9 mouse cellular contexts compared by ENCODE assay signal in genomic region chr10:45086637-45087036, GRCm38 (mm10). TPM values are rescaled to one million over a fixed set of nuclear protein-coding genes. Genes with fewer than 3 reads are reported as not detected.
DNase-seq lines count a peak whose midpoint lies in the region; ATAC-seq lines count a peak whose summit lies in the region.
"Had no signal": no experiment of that assay in that cellular context is flagged by ENCODE, and none has a peak within 500 bp of the region (broad histone marks: within the 10 kb centered on the region; RNA-seq: fewer than 3 reads in every experiment).

No protein-coding gene starts in this region.

- no peaks in the 10 kb centered on the region for H3K27me3 ChIP-seq in hindbrain, embryonic 11.5 days (ENCODE audit: control insufficient read depth, insufficient read depth, low read length)
- H3K27me3 ChIP-seq in hindbrain, embryonic 14.5 days (ENCODE audit: control insufficient read depth, insufficient read depth, low read length), result no peaks in the 10 kb centered on the region
- no peaks in the 10 kb centered on the region for H3K27me3 ChIP-seq in embryonic facial prominence, embryonic 10.5 days (replicated peaks; ENCODE audit: low read depth, poor library complexity, severe bottlenecking)
- H3K27me3 ChIP-seq: neural tube, embryonic 12.5 days had no signal

- H3K9me3 ChIP-seq in hindbrain, embryonic 11.5 days (ENCODE audit: control insufficient read depth, low read length), result no peaks in the 10 kb centered on the region
- no peaks in the 10 kb centered on the region for H3K9me3 ChIP-seq in hindbrain, embryonic 14.5 days (ENCODE audit: control insufficient read depth, low read length)
- no peaks in the 10 kb centered on the region for H3K9me3 ChIP-seq in embryonic facial prominence, embryonic 10.5 days
- H3K9me3 ChIP-seq: neural tube, embryonic 12.5 days had no signal

- no peak overlapping the region for H3K27ac ChIP-seq in hindbrain, embryonic 11.5 days (ENCODE audit: low read depth, low read length)
- H3K27ac ChIP-seq in hindbrain, embryonic 14.5 days, result no peak overlapping the region
- H3K27ac ChIP-seq in embryonic facial prominence, embryonic 10.5 days (replicated peaks), result no peak overlapping the region
- H3K27ac ChIP-seq: neural tube, embryonic 12.5 days had no signal

- ATAC-seq in hindbrain, embryonic 11.5 days (ENCODE audit: low FRiP score), result 0 out of 2 replicates have a peak, but pooled peaks have one; percentile 23
- no peak for ATAC-seq in hindbrain, embryonic 14.5 days (ENCODE audit: low FRiP score)

- H3K9ac ChIP-seq in hindbrain, embryonic 11.5 days (ENCODE audit: low read depth, low read length), result no peak overlapping the region
- no peak overlapping the region for H3K9ac ChIP-seq in hindbrain, embryonic 14.5 days
- H3K9ac ChIP-seq: neural tube, embryonic 12.5 days had no signal

- H3K4me1 ChIP-seq in hindbrain, embryonic 11.5 days (replicated peaks; ENCODE audit: control insufficient read depth, insufficient read depth, low read length), result no peaks in the 10 kb centered on the region; the same call in 1 of the 2 replicates
- peaks cover 16% of the 10 kb centered on the region for H3K4me1 ChIP-seq in hindbrain, embryonic 14.5 days (replicated peaks; ENCODE audit: control insufficient read depth, insufficient read depth, low read length)
- H3K4me1 ChIP-seq in embryonic facial prominence, embryonic 10.5 days, result peaks cover 21% of the 10 kb centered on the region

- 61% methylated on average over 5 of the region's 5 CpGs for WGBS in hindbrain, embryonic 11.5 days
- WGBS in hindbrain, embryonic 14.5 days, result 57% methylated on average over 5 of the region's 5 CpGs
- 59% methylated on average over 5 of the region's 5 CpGs for WGBS in embryonic facial prominence, embryonic 10.5 days

- H3K4me3 ChIP-seq in hindbrain, embryonic 11.5 days (ENCODE audit: low read depth, low read length), result no peak overlapping the region
- H3K4me3 ChIP-seq in hindbrain, embryonic 14.5 days (replicated peaks; ENCODE audit: low read length), result no peak overlapping the region
- no peak overlapping the region for H3K4me3 ChIP-seq in embryonic facial prominence, embryonic 10.5 days
- H3K4me3 ChIP-seq: neural tube, embryonic 12.5 days had no signal

- peaks cover 4% of the 10 kb centered on the region; the same call in 1 of the 2 replicates for H3K36me3 ChIP-seq in hindbrain, embryonic 11.5 days (ENCODE audit: control insufficient read depth, insufficient read depth, low read length)
- H3K36me3 ChIP-seq in hindbrain, embryonic 14.5 days (replicated peaks; ENCODE audit: control insufficient read depth, insufficient read depth), result peaks cover 7% of the 10 kb centered on the region; the same call in 1 of the 2 replicates
- H3K36me3 ChIP-seq in embryonic facial prominence, embryonic 10.5 days (replicated peaks), result peaks cover 70% of the 10 kb centered on the region

- H3K4me2 ChIP-seq in hindbrain, embryonic 11.5 days (replicated peaks; ENCODE audit: low read depth, low read length), result no peak overlapping the region
- H3K4me2 ChIP-seq in hindbrain, embryonic 14.5 days (replicated peaks), result no peak overlapping the region
- H3K4me2 ChIP-seq: neural tube, embryonic 12.5 days had no signal

- peak; percentile 43 for DNase-seq in hindbrain, embryonic 11.5 days (ENCODE audit: low spot score)
- DNase-seq in hindbrain, embryonic 14.5 days (ENCODE audit: low spot score), result no peak
- peak; percentile 35 to 81 for DNase-seq in spleen, postnatal 4 days (ENCODE audit: low spot score in 2 of 2)
- DNase-seq in spleen, adult 12 weeks (ENCODE audit: low spot score), result no peak
- peak; percentile 48 for DNase-seq in embryonic facial prominence, embryonic 10.5 days (ENCODE audit: low spot score)
- DNase-seq in naive thymus-derived CD4-positive, alpha-beta T cell, adult 2 months (ENCODE audit: low read depth), result peak; percentile 23
- DNase-seq in heart, adult 8-10 months (ENCODE audit: low spot score), result no peak
- DNase-seq in urinary bladder, postnatal 14 days (ENCODE audit: low spot score), result no peak

RNA-seq across cellular contexts. Expression of gene Prep, which starts 19.6 kb away (rescaled TPM):
- polyA plus RNA-seq in hindbrain, embryonic 11.5 days (2014; fragmentation: Nextera tagmentation; extraction: Ambion mirVana), result 22.8 and 28.4 TPM in 2 replicates
- 21.7 and 24.8 TPM in 2 replicates for polyA plus RNA-seq in hindbrain, embryonic 14.5 days (2014; fragmentation: Nextera tagmentation; extraction: Ambion mirVana)
- polyA plus RNA-seq in embryonic facial prominence, embryonic 10.5 days (2016; fragmentation: Nextera tagmentation; extraction: Ambion mirVana), result 41.7 and 43.9 TPM in 2 replicates
- total RNA-seq in heart, adult 8-10 months (2022), result 10 to 100 TPM; 11.9 to 14.3 (median 13.3) TPM

Comparison
In these comparisons a context has a peak if more than half of its experiments do, and no peak if none do; other contexts are left out.
1. DNase-seq: peak in hindbrain, embryonic 11.5 days (single experiment), spleen, postnatal 4 days (2 of 2), embryonic facial prominence, embryonic 10.5 days (single experiment) and naive thymus-derived CD4-positive, alpha-beta T cell, adult 2 months (single experiment); none in hindbrain, embryonic 14.5 days (single experiment), spleen, adult 12 weeks (single experiment), heart, adult 8-10 months (single experiment) and urinary bladder, postnatal 14 days (single experiment).